Mouse (Mus musculus) adrenal gland, postnatal 36 days (tissue): ENCODE measurements around the gene Pdgfc. TPM values are rescaled to one million over a fixed set of nuclear protein-coding genes. Genes with fewer than 3 reads are reported as not detected.

Experiments
- DNase-seq, 2 experiments: peaks; one replicate each; pipeline ENCODE4 v3.0.0; 2021; ENCODE audit warnings: mixed read lengths in 1 of 2
- long read RNA-seq, 2 experiments: library from polyadenylated mRNA; stranded (forward); transcript quantifications; one replicate each; pipeline ENCODE4 v2.0.0; 2021; ENCODE audit warnings: borderline sequencing depth in 2 of 2
- total RNA-seq, 2 experiments: library from RNA; stranded (reverse); gene quantifications; 2 replicates each; pipeline ENCODE4 v1.2.3; 2021

The Pdgfc gene
- 10 to 100 TPM in 1 of 2 experiments, 1 to 10 TPM in 1; 9.6 to 10.0 TPM for total RNA-seq
- long read RNA-seq, experiment 1, partial matches to known transcripts: 1 of 4 reads
- long read RNA-seq, experiment 1, other reads (novel, unspliced or antisense): 0 of 4 reads
- long read RNA-seq, experiment 2, transcript Pdgfc-201 (6 exons, 3,521 nt): major isoform, 5 of 10 reads
- long read RNA-seq, experiment 2, partial matches to known transcripts: 1 of 10 reads
- long read RNA-seq, experiment 2, other reads (novel, unspliced or antisense): 0 of 10 reads

DNA sequence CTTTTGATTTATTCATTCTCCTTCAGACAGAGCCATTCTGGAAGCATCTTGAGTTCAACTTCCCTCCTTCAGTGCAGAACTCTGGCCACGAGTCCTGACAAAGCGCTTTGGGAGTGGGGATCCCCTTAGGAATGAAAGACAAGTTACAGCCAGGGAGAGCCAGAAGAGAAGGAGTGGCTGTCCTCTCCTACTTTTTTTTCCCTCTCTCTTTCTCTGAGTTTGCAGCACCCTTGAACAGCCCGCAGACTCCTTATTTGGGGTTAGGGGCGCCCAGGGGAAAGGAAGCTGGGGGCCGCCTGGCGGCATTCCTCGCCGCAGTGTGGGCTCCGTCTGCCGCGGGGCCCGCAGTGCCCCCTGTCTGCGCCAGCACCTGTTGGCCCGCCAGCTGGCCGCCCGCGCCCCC, at the start of gene Pdgfc:
Gene Pdgfc (plus strand): TSS at position 266 of the 403 bp plus-strand sequence.
- no peak for DNase-seq

DNA sequence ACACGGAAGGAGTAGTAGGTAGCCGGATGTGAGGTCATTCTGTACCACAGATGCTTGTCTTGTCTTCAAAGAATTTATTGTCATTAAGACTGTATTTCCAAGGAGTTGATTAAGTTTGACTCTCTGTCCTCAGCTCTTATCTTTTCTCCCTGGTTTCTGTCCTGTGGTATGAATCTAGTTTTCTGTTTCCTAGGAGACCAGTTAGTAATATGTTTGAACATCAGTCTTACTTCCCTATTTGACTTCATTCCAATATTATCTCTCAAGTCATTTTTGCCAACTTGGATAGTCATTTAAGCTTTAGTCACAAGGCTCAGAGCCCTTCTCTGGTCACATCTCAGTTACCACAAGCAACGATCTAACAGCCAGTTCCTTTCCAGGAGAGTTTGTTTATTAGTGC, 27.0 kb upstream of the Pdgfc start:
- no peak for DNase-seq

DNA sequence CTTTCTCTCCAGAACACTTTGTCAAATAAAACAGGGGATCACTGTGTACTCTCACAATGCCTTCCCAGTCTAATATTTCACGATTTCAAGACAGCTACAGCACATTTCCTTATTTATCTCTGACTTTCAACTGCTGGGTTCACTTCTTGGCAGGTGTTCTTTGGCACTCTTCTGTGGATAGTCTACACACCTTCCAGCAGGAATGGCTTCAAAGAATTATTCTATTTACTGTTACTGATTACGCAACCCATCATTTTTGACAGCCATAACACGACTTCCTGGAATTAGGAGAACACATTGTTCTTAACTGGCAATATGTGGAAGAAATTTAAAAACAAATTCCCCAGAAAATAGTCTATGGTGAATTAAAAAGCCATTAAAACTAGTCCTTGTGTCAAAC, 26.3 kb upstream of the Pdgfc start:
- DNase-seq: no peak

DNA sequence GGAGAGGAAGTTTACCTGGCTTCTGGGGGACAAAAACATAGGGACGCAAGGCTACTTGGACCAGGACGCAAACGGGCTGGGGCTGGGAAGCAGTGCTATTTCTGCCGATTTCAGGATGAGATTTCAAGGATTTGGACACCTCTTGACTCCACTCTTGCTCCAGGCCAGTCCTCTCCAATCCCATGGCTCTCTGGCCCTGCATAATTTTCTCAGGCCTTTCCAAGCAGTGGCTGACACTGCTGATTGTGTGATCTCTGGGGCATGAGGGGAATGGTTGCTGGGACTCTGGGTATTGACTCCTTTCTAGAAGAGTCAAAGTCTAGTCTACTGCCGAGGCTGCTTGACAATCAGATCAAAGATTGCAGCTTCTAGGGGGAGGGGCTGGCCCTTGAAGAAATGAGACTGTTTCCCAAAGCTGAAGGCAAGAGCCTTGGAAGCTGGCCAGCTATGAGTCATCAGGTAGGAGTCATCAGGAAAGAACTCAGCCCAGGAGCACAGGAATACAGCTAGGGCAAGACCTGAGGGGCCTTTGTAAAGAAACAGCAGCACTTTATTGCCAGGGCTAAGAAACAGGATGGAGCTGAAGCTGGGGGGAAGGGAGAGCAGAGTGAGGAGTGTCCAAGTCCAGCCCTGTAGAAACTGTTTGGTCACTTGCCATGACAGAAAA, 18.7 kb upstream of the Pdgfc start:
- DNase-seq: peak; percentile 93 to 94

DNA sequence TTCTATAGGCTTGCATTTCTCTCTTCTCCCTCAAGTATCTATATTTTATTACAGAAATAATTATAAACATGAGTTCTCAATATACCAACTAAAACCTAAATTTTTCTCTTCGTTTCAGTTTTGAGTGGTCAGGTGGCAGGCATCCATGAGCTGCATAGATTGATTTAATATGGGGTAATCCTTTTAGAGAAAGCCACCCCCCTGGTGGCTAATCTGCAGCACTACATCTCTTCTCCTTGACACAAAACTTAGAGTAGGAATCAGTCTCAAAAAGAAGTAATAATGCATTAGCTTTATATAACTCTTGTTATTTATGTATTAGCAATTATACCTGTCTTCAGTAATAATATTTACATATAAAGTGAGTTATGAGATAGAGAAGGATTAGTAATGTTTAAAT, 16.2 kb upstream of the Pdgfc start:
- DNase-seq: peak in 1 of 2 experiments; percentile 18

DNA sequence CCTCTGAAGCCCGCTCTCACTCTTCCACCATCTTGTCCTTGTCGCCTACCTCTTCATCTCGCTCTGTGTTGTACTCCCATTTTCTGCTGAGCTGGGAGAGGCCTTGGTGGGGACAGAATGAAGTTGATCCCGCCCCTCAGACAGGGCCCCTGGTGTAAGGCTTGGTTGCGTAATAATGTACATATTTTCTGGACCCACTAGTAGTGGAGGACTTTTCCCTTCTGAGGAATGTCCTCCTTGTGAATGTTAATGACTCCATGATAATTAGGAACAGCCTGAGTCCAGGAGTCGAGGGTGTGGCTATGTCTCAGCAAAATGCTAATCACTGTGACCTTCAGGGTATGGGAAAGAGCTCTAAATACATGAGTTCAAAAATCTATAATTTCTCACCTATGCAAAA, 14.4 kb upstream of the Pdgfc start:
- DNase-seq: no peak

DNA sequence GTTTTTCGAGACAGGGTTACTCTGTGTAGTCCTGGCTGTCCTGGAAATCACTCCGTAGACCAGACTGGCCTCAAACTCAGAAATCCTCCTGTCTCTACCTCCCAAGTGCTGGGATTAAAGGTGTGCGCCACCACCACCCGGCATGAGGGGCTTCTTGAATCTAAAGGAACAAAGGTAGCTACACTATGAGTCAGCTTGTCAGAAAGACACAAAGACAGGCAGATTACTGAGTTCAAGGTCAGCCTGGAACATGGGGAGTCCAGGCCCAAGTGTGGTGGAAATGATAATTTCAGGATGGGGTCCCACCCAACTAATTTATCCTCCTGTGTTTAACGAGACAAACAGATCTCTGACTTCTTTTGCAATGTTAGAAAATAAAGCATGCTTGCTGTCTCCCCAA, 13.9 kb upstream of the Pdgfc start:
- DNase-seq: no peak

DNA sequence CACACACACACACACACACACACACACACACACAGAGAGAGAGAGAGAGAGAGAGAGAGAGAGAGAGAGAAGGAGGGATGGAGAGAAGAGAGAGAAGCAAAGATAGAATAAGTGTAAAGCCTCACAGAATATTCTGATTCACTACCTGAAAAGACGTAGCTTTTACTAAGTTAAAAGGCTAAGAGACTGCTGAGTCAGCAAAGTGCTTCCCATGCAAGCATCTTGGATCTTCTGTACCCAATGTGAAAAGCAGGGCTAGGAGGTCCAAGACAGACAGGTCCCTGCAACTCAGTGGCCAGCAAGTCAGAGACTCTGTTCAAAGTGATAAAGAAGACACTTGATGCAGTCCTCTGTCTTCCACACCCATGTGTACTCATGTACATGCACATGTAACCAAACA, 13.4 kb upstream of the Pdgfc start:
- DNase-seq: no peak

DNA sequence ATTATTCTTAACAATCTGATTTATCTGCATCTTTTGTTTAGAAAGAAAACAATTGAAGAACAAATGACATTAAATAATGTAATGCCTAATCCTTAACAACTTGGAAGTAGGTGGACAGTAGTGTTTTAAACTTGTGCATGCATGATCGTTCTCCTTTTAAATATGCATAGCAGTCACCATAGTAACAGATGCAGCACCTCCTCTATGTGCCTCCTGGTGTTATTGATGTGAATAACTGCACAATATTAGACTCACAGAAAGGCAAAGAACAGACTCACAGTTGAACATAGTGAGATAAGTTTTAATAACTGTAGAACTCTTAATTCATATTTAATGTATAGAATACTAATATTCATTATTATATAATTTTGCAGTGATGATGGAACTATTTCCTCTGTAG, 12.6 kb upstream of the Pdgfc start:
- DNase-seq: no peak

DNA sequence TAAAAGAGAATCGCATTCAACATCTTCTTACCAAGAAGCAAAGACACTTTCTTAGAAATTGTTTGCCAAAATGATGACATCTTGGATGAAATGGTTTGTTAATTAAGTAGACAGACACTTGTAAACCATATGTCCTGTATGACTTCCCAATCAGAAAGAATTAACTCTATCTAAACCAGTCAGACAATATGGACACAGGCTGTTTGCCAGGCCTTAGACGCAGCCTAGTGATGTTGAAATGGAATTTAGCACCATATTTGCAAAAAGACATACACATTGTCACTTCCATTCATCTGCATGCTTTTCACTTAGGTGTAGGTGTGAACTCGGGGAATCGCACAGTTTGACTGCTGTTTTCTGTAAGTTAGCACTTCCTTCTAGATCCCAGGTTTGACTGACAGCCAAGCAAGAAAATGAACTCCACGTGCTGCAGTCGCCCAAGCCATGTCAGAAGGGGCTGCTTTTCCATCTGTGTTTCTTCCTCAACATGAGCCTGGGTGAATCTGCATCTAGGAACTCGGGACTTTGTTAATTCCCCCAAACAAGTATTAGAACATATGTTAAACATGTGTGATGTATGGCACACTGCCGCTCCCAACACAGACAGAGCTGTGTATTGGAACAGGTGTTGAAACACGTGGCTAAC, 10.5 kb upstream of the Pdgfc start:
- no peak for DNase-seq

DNA sequence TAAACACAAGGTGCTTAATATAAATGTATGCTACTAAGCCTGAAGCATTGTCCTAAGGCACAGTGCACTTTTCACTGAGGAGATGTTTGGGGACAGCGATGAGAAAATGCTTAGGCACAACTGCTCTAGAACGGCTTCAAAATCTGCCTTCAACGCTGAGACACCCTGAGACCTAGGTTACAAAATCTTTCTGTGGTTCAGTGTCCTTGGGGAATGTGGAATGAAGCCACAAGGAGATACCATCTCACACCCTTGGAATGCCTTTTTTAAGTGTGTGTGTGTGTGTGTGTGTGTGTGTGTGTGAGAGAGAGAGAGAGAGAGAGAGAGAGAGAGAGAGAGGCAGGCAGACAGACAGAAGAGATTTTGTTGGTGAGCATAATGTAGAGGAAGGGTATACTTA, 7.9 kb upstream of the Pdgfc start:
- DNase-seq: no peak

DNA sequence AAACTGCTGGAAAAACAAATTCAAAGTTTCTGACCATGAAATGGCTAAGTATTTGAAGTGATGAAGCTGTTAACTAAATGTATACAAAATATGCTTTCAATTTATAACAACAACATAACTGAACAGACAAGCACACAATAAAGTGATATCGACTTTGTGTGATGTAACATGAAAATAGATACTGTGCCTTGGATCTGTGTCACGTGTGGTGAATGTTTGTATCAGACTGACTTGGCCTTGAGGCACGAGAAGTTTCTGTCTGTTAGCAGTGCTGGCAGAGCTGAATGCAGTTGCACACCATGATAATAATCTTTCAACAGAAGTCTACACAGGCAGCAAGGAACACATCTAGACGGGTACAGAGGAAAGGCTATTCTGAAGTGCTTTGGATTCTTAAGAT, 6.9 kb upstream of the Pdgfc start:
- DNase-seq: no peak

DNA sequence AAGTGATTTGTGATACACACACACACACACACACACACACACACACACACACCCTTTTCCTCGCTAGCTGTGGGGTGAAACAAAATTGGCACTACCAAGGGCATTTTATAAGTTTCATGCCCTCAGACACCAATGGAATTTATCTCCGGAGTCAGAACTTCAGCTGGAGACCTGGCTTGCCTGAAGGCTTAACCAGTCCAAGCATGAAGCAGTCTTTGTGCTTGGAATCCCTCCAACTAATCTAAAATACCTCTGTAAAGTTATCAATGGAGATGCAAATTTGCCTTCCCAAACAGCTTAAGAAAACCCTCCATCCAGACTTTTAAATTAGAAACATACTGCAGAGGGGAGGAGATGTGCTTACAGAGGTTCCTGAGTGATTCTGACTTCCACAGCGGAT, 6.3 kb upstream of the Pdgfc start:
- DNase-seq: no peak

DNA sequence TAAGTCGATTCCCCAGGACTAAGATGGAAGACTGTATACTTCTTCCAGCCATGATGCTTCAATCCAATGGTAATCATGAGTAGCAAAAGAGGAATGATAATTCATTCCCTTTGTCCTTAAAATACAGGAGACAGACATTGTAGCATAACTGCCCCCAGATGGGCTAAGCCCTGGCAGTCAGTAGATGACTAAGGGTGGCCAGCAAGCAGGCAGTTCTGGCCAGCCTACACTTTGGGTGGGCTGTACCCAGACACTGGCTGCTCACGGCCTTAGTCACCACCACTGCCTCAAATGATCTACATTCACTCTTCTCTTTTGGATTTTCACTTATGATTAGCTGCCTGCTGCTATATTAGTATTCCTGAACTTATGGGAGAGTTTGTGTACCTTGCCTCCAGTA, 5.9 kb upstream of the Pdgfc start:
- no peak for DNase-seq

DNA sequence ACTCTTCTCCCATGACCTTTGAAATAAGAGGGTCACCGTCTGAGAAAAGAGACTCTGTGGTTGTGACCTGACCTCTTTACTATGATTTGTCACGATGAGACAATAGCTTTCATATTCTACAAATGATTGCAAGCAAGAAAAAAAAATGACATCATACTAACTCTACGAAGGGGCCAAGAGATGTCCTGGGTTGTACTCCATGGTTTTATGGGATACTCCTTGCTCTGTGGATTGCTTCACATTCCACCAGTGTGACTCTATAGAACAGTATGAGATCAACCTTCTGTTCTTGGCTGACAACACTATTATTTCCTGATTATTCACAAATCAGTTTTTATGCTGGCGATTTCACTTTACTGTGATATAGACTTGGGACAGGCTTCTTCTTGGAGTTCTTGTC, 4.2 kb upstream of the Pdgfc start:
- no peak for DNase-seq

DNA sequence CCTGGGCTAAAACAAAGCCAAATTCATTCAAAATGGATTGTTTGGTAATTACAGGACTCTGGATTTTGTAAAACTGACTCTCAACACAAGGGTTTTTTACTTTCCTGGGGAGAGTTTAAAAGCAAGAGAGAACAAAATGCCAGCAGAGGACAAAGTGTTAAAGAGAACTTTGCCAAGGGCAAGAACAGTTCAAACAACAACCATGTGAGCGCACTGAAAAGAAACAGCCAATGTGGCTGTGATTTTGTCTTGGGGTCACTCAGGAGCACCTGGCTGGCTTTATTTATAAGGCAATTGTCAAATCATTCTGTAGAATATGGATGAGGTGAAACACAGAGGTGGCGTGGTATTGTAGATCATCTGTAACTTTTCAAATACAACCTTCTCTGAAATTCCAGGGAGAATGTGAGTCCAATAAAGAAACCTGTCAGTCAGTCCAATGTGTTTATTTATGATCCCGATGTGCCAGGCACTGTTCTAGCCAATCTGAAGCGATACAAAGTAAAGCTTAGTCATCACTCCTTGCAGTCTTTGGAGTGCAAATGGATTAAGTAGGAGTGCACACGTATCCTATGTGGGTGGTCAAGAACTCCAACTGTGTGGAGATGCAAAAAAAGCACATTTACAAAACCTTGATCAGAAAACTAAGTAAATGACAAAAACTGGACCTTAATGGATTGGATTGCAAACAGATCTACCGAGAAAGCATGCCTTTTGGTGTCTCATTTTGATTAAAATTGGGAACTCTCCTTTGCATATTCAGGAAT, 1.7 kb upstream of the Pdgfc start:
- DNase-seq: no peak

DNA sequence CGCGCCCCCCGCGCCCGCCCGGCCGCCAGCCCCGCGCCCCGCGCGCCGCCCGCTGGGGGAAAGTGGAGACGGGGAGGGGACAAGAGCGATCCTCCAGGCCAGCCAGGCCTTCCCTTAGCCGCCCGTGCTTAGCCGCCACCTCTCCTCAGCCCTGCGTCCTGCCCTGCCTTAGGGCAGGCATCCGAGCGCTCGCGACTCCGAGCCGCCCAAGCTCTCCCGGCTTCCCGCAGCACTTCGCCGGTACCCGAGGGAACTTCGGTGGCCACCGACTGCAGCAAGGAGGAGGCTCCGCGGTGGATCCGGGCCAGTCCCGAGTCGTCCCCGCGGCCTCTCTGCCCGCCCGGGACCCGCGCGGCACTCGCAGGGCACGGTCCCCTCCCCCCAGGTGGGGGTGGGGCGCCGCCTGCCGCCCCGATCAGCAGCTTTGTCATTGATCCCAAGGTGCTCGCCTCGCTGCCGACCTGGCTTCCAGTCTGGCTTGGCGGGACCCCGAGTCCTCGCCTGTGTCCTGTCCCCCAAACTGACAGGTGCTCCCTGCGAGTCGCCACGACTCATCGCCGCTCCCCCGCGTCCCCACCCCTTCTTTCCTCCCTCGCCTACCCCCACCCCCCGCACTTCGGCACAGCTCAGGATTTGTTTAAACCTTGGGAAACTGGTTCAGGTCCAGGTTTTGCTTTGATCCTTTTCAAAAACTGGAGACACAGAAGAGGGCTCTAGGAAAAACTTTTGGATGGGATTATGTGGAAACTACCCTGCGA, 517 bp downstream of the Pdgfc start:
- DNase-seq: peak; percentile 77

DNA sequence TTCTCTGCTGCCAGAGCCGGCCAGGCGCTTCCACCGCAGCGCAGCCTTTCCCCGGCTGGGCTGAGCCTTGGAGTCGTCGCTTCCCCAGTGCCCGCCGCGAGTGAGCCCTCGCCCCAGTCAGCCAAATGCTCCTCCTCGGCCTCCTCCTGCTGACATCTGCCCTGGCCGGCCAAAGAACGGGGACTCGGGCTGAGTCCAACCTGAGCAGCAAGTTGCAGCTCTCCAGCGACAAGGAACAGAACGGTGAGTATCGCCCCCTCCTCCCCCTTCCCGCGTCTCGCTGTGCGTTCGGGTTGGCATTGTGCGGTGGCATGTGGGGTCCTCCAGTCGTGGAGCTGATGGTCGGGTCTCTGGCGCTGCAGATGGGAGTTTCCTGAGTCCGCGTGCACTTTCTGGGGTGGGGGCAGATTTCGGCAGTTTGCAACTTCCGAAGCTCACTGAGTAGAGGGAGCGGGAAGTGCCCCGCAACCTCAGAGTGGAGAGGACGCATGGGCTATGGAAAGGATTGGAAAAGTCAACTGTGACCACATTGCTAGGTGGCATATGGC, 1.2 kb downstream of the Pdgfc start:
- peak; percentile 67 to 74 for DNase-seq

DNA sequence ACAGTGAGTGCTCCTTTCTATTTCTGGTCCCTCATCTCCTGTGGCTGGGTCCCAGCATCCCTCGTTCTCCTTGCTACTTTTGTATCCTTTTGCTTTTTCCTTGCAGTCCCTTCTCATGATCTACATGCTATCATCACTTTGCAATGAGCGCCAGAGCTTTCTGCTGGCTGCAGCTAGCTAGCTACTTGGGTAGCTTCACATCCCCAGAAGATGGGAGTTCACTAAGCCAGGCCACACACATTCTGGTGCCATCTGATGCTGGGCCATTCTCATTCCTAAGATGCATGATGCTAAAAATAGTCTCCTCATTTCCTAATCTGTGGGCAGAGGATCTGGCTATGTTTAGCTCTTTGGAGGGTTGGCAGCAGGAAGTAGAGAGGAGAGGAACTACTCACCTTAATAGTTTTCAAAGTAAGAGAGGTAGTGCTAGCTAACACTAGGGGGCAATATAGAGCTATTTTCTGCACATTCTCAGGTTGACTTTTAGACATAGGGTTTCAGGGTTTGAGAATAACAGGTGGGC, 3.0 kb downstream of the Pdgfc start:
- DNase-seq: peak in 1 of 2 experiments; percentile 7

DNA sequence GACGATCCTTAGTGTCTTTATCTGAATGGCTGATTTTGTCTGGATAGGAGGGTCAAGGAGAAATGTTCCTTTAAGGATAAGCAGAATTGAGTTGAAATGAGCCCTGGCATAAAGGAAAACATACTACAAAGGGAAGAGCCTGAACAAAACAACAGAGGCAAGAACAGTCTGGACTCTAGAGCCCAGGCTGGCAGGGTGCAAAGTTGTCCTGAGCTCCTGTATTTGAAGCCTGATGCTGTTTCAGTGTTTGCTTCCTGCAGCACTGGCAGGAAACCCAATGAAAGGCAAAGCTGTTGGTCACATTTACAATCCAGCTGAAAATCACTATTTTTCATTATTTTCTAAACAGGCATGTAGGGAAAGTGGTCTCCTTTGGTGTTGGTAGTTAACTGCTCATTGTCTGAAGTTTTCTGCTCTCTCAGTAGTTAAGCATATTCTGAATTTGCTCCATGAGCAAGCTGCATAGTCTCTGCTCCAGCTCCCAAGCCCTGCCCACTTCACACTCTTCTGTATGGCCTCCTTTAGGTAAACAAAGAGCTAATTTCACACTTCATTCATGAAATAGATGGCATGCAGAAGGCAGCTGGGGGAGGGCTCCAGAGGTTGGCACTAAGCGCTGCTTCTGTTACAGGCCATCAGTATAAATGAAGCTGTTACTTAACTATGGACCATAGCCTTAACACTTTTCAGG, 8.6 kb downstream of the Pdgfc start:
- no peak for DNase-seq
